Mouse (Mus musculus): ENCODE measurements at regions not wholly inside any gene's neighbourhood (a gene's known extent, or its start where the extent isn't known, plus 50 kb on each side); places are given as distances from the start of the nearest gene placed in this dataset.

GRCm38 (mm10) chr16:25517114-25517868 is 166.3 kb upstream of the Trp63 start:
- TF ChIP-seq EP300 (optimal IDR thresholded peaks at IDR 0.05) = no peak
- TF ChIP-seq CTCF (IDR thresholded peaks at IDR 0.05; ENCODE audit: low read depth) = no peak

All from stomach, postnatal 0 days (tissue).